17 mouse cellular contexts compared by ENCODE assay signal in the genomic region with DNA sequence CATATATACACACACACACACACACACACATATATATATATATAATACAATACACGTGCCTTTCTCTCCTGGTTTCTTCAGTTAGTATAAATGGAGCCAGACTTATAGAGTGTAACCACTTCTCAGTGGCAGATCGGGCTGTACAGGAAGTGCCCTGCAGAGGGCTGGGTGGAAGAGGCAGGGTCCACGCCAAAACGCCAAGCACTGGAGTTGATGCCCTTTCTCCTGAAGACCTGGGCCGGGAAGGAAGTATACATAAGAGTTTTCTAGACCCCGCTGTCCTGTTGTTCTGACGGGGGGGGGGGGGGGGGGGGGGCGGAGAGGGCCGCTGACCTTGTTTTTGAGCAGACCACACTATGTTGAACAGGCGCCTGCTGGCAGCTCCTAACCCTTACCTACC. TPM values are rescaled to one million over a fixed set of nuclear protein-coding genes. Genes with fewer than 3 reads are reported as not detected.
"Had no signal": no experiment of that assay in that cellular context is flagged by ENCODE, and none has a peak within 500 bp of the region (broad histone marks: within the 10 kb centered on the region; RNA-seq: fewer than 3 reads in every experiment).

No protein-coding gene starts in this region.

- H3K4me2 ChIP-seq: limb, embryonic 12.5 days; liver, embryonic 13.5 days; neural tube, embryonic 13.5 days had no signal

- H3K27ac ChIP-seq: left cerebral cortex, adult 2 months; limb, embryonic 12.5 days; liver, embryonic 13.5 days; midbrain, embryonic 10.5 days; neural tube, embryonic 13.5 days had no signal

- ATAC-seq: liver, postnatal 0 days; midbrain, embryonic 16.5 days had no signal

- H3K9ac ChIP-seq: limb, embryonic 12.5 days; liver, embryonic 13.5 days; liver, postnatal 0 days; neural tube, embryonic 13.5 days had no signal

- H3K36me3 ChIP-seq: limb, embryonic 12.5 days; liver, embryonic 13.5 days; midbrain, embryonic 10.5 days; neural tube, embryonic 13.5 days had no signal

- H3K9me3 ChIP-seq: liver, embryonic 13.5 days; midbrain, embryonic 10.5 days; neural tube, embryonic 13.5 days had no signal

- H3K4me3 ChIP-seq: left cerebral cortex, adult 2 months; limb, embryonic 12.5 days; liver, embryonic 13.5 days; midbrain, embryonic 10.5 days; neural tube, embryonic 13.5 days had no signal

- DNase-seq: kidney, postnatal 25 days; liver; liver, embryonic 13.5 days; liver, postnatal 0 days; lung, postnatal 36 days; retina, postnatal 1 day; right cerebral cortex, postnatal 4 days; spleen, adult 18-20 months; thymus, adult 18-20 months; thymus, postnatal 25 days had no signal

- H3K4me1 ChIP-seq: limb, embryonic 12.5 days; liver, embryonic 13.5 days; neural tube, embryonic 13.5 days had no signal

- H3K27me3 ChIP-seq: limb, embryonic 12.5 days; liver, embryonic 13.5 days; neural tube, embryonic 13.5 days had no signal

RNA-seq across cellular contexts. Expression of a gene that starts 22.7 kb away (rescaled TPM):
- polyA plus RNA-seq: kidney, embryonic 16.5 days; limb, embryonic 12.5 days; liver, embryonic 13.5 days; liver, postnatal 0 days; midbrain, embryonic 10.5 days; stomach, embryonic 14.5 days had no signal
